Mouse (Mus musculus) cerebellum, adult 11 months (tissue): ENCODE results near the gene Hivep2.

Source experiments
- DNase-seq: peaks from one replicate; pipeline ENCODE4 v3.0.0; 2022

Hivep2 gene

DNA sequence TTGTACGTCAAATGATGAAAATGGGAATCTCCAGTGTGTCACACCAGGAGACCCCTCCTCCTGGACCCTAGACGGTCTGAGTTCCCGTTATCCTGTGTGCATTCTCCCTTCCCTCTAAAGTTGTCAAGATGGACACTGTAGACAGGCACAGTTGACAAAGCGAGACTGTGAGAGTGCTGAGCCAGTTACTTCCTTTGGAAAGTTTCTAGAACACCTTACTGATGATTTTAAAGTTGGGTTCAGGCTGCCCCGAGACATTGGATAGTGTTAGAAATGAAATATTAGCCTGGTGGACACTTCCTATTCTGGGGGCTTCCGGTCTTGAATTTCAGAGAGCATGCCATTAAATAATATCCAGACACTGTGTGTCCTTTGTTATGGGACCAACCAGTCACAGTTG, 83.8 kb downstream of the Hivep2 start:
- DNase-seq = no peak

DNA sequence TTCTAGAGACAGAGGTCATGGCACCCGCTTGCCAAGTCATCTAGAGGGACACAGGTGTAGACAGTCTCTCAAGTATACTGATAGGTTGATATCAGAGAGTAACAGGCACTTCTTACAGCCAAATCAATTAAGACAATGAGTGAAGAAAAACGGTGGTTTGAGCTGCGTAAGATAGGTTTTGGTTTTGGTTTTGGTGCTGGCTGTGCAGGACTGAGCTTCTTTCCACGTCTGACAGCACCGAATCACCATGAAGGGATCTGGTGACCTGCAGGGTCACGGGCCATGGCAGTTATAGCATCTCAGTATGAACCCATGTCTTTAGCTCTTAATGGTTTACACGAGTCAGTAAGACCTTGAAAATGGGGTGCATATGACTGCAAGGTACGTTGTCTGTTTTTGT, 84.7 kb downstream of the Hivep2 start:
- DNase-seq = no peak

GRCm38 (mm10) chr10:14052109-14052689, 86.3 kb downstream of the Hivep2 start:
- no peak for DNase-seq

GRCm38 (mm10) chr10:14054860-14055259, 89.0 kb downstream of the Hivep2 start:
- no peak for DNase-seq

GRCm38 (mm10) chr10:14055533-14055981, 89.7 kb downstream of the Hivep2 start:
- peak; percentile 59 for DNase-seq

DNA sequence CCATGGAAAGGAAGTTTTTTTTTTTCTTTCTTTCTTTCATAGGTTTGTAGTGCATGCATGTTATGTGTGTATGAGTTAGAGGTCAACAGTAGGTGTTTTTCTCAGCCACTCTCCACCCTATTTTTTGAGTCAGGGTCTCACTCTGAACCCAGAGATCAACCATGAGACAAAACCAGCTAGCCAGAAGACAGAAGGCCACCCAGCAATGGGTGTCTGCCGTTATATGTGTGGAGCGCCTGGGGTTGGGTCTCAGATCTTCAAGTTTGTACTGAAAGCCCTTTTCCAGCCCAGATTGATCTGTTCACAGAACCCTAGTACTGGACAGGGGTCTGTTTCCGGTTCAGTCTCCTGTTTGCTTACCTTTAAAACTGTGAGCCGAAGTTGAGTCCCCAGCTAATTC, 90.2 kb downstream of the Hivep2 start:
- no peak for DNase-seq

GRCm38 (mm10) chr10:14056584-14057451, 90.9 kb downstream of the Hivep2 start:
- DNase-seq = peak; percentile 77

DNA sequence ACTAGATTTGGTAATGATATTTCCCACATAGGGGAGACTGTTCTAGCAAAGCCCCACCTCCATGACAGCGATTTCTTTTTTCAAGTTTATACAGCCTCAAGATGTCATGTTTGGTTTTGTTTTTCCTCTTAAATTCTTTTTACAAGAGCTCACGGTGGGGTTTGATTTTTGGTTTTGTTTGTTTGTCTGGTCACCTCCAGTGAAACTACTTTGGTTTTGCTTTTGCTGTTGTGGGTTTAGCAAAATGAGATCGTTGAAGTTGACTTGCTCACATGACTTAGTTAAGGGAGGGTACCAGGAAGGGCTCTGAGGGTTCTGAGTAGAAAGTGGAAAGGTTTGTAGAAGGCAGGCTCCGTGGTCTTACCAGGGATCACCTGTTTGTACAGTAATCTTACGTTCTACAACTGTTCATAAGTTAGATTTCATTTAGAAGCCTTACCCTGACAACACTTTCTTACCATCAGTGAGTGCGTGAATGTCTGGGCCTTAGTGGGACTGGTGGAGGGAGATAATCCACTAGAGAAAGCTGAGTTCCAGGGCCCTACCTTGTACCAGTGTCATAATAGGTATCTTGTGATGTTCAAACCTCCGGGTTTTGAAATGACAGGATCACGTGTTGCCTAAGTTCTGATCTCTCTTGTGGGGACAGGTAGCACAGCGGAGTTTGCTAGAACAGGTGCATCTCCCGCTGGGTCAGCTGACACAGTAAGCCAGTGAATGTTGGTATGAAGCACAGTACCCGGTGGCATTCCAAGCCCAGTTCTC, 92.1 kb downstream of the Hivep2 start:
- DNase-seq = no peak

- no peak for DNase-seq
Observed at GRCm38 (mm10) chr10:14058742-14059141, 92.9 kb downstream of the Hivep2 start.

DNA sequence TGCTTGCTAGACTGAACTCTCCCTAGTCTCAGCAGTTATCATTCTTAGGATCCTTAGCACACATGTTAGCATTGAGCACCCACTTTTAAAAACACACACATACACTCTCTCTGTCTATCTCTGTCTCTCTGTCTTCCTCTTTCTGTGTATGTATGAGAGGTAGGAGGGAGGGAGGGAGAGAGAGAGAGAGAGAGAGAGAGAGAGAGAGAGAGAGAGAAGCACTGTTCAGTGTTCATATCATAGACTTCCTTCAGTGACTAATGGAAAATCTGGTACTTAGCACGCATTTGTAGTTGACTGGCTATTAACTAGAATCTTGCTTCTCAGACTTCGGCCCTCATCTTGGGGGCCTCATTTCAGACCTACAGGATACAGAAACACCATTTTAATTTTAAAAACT, 93.7 kb downstream of the Hivep2 start:
- DNase-seq = no peak

GRCm38 (mm10) chr10:14060302-14060701, 94.4 kb downstream of the Hivep2 start:
- DNase-seq = no peak

- DNase-seq = no peak
Observed at GRCm38 (mm10) chr10:14063226-14063625, 97.4 kb downstream of the Hivep2 start.

- no peak for DNase-seq
Observed at GRCm38 (mm10) chr10:14064759-14065395, 99.0 kb downstream of the Hivep2 start.

DNA sequence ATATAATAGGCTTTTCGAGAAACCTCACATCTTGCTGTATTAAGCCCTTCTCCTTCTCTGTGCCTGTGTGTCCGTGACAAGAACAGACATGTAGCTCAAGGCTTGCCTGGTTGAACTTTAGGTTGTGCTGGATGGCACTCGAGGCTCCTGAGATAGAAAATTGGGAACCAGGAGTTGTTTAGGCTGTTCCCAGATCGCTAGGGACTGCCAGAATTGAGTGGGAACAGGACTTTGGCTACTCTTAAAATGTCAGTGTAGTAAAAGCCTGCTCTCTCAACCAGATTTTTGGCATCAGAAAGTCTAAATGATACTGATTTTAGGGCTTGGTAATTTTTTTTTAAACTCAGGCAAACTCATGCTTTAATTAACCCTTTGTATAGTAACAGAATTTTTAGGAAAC, 101.9 kb downstream of the Hivep2 start:
- DNase-seq = no peak

GRCm38 (mm10) chr10:14070498-14071079, 104.7 kb downstream of the Hivep2 start:
- DNase-seq = no peak

GRCm38 (mm10) chr10:14072504-14072903, 106.6 kb downstream of the Hivep2 start:
- DNase-seq = no peak

DNA sequence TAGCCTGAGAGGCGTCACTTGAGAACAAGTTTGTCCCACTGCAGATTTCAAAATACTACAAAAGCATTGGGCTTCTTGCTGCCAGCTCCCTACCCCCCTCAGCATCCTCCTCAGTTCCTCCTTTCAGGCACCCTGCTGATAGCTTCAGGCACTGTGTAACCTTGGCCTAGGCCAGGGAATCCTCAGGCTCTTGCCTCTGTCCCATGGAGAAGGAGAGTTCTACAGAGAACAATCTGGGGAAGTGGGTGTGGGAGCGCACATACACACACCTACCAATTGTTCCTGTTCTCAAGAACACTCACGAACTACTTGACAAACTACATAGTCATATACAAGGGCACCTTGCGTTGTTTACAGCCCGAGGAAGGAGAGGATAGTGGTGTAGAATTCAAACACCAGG, 109.9 kb downstream of the Hivep2 start:
- DNase-seq = no peak

GRCm38 (mm10) chr10:14076880-14077279, 111.0 kb downstream of the Hivep2 start:
- DNase-seq = no peak

DNA sequence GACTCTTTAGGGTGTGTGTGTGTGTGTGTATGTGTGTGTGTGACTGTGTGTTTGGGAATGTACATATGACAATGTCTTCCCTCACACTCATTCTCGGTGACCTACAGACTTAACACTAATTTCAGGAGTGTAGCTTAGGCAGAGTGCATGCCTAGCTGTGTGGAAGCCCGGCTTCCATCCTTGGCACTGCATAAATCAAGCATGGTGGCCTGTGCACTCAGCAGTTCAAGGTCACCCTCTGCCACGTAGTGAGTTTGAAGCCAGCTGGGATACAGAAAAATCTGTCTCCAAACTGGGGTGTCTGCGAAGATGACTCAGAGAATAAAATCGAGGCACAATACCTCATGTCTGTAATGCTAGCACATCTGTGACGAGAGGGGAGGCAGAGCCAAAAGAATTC, 115.0 kb downstream of the Hivep2 start:
- no peak for DNase-seq

DNA sequence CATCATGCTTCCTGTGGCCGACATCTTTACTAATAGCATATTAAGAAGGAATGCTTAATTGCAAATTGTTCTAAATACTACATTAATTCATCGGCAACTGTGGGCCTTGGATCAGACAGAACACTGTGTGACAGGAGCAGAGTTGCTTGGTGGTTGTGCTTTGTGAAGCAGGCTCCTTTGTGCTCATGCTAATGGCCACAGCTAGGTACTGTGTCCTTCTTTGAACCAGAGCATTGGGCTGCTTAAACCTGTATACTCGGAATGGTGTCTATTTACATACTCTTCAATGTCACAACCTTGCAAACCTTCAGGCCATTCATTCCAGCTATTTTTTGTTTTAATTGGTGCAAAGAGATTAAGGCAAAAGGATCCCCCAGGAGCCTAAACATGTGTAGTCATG, 115.9 kb downstream of the Hivep2 start:
- DNase-seq = no peak

GRCm38 (mm10) chr10:14082275-14082674, 116.4 kb downstream of the Hivep2 start:
- DNase-seq = peak; percentile 83

- peak; percentile 37 for DNase-seq
Observed at GRCm38 (mm10) chr10:14085241-14085659, 119.4 kb downstream of the Hivep2 start.
